Mouse (Mus musculus) cerebellum, adult 18-20 months (tissue): ENCODE measurements around the gene Adgrd1.
A peak's percentile ranks its signal among the peaks of the same experiment; 100 is the strongest.

Experiments
- DNase-seq, 2 experiments: peaks; one replicate each; pipeline ENCODE4 v3.0.0; 2021

Gene Adgrd1

GRCm38 (mm10) chr5:129096511-129096910 is at the start of gene Adgrd1:
Gene Adgrd1 (plus strand): TSS chr5:129096750.
- no peak for DNase-seq

- DNase-seq, result no peak
Observed at GRCm38 (mm10) chr5:129049372-129049771, 47.2 kb upstream of the Adgrd1 start.

GRCm38 (mm10) chr5:129051910-129052309 is 44.6 kb upstream of the Adgrd1 start:
- DNase-seq, result no peak

- DNase-seq, result no peak
Observed at GRCm38 (mm10) chr5:129052636-129053355, 43.8 kb upstream of the Adgrd1 start.

- no peak for DNase-seq
Observed at GRCm38 (mm10) chr5:129054675-129055284, 41.8 kb upstream of the Adgrd1 start.

- no peak for DNase-seq
Observed at GRCm38 (mm10) chr5:129059116-129059515, 37.4 kb upstream of the Adgrd1 start.

GRCm38 (mm10) chr5:129061579-129061978 is 35.0 kb upstream of the Adgrd1 start:
- DNase-seq, result peak; percentile 65 to 72

GRCm38 (mm10) chr5:129063037-129063791 is 33.3 kb upstream of the Adgrd1 start:
- peak; percentile 80 to 84 for DNase-seq

GRCm38 (mm10) chr5:129063792-129064087 is 32.8 kb upstream of the Adgrd1 start:
- DNase-seq, result peak in 1 of 2 experiments; percentile 2

- DNase-seq, result no peak
Observed at GRCm38 (mm10) chr5:129064186-129064585, 32.4 kb upstream of the Adgrd1 start.

GRCm38 (mm10) chr5:129065301-129065700 is 31.2 kb upstream of the Adgrd1 start:
- no peak for DNase-seq

- DNase-seq, result no peak
Observed at GRCm38 (mm10) chr5:129065946-129066345, 30.6 kb upstream of the Adgrd1 start.

- DNase-seq, result no peak
Observed at GRCm38 (mm10) chr5:129066541-129067230, 29.9 kb upstream of the Adgrd1 start.

- no peak for DNase-seq
Observed at GRCm38 (mm10) chr5:129067231-129067834, 29.2 kb upstream of the Adgrd1 start.

GRCm38 (mm10) chr5:129071761-129072280 is 24.7 kb upstream of the Adgrd1 start:
- peak; percentile 40 to 46 for DNase-seq

- no peak for DNase-seq
Observed at GRCm38 (mm10) chr5:129073404-129073803, 23.1 kb upstream of the Adgrd1 start.

- no peak for DNase-seq
Observed at GRCm38 (mm10) chr5:129076098-129076497, 20.5 kb upstream of the Adgrd1 start.

GRCm38 (mm10) chr5:129077240-129077639 is 19.3 kb upstream of the Adgrd1 start:
- DNase-seq, result no peak

- DNase-seq, result no peak
Observed at GRCm38 (mm10) chr5:129081521-129081920, 15.0 kb upstream of the Adgrd1 start.

- no peak for DNase-seq
Observed at GRCm38 (mm10) chr5:129085153-129085552, 11.4 kb upstream of the Adgrd1 start.

GRCm38 (mm10) chr5:129092345-129093065 is 4.0 kb upstream of the Adgrd1 start:
- no peak for DNase-seq

GRCm38 (mm10) chr5:129093158-129093557 is 3.4 kb upstream of the Adgrd1 start:
- DNase-seq, result no peak
